Mouse (Mus musculus) liver, adult 2 months (tissue): Measurements from ENCODE around the gene Slc9a6.

ENCODE experiments used
- CTCF ChIP-seq: fragments of 200-500 bp; IDR thresholded peaks from 2 replicates; pipeline ENCODE4 v1.5.1; 2011; ENCODE audit warnings: low read depth, low read length, control low read depth
- POLR2A ChIP-seq: fragments of 200-500 bp; IDR thresholded peaks from 2 replicates; pipeline ENCODE4 v1.6.1; 2011; ENCODE audit warnings: low read length, control low read depth; ENCODE audit not compliant: insufficient read depth; ENCODE audit errors: extremely low read depth

DNA sequence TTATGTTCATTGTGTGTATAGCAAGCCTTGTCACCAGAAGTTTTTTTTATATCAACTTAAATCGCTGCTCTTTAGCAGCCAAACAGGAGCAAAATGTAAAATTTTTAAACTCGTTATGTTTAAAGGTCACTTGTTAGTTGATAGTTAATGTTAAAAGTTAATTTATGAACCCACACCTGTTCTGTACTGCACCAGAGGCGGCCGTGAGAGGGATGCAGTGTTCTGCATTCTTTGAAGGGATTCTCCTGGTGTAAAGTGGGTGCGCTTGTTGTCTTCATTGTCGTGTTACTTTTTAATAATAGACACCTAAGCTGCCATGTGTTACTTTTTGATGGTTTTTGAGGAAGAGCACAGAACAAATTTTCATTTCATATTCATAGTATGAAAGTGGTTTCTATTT is 52.8 kb downstream of the Slc9a6 start:
- no peak for TF ChIP-seq CTCF
- no peak for TF ChIP-seq POLR2A
